Mouse (Mus musculus) kidney, adult 2 months (tissue): ENCODE measurements around the gene Nit1.

Source experiments
- CTCF ChIP-seq: fragments of 200-500 bp; conservative IDR thresholded peaks from 2 replicates; pipeline ENCODE4 v1.5.1; 2011; ENCODE audit warnings: low read depth, mild to moderate bottlenecking, control low read depth, low read length, moderate library complexity, mixed read lengths; ENCODE audit not compliant: insufficient read depth, insufficient read length
- POLR2A ChIP-seq: fragments of 200-500 bp; IDR thresholded peaks from one replicate; pipeline ENCODE4 v1.6.1; 2011; ENCODE audit warnings: low read depth, low read length, control low read depth

- TF ChIP-seq CTCF = no peak
- TF ChIP-seq POLR2A = no peak
Observed at GRCm38 (mm10) chr1:171330216-171330560, 15.3 kb downstream of the Nit1 start.
